ENCODE assay signal across 13 mouse cellular contexts in genomic region chr11:101003025-101003685, GRCm38 (mm10). TPM values are rescaled to one million over a fixed set of nuclear protein-coding genes. Genes with fewer than 3 reads are reported as not detected.
DNase-seq lines count a peak whose midpoint lies in the region; ATAC-seq and TF ChIP-seq lines count a peak whose summit lies in the region.
"Had no signal": no experiment of that assay in that cellular context is flagged by ENCODE, and none has a peak within 500 bp of the region (broad histone marks: within the 10 kb centered on the region; RNA-seq: fewer than 3 reads in every experiment).

No protein-coding gene starts in this region.

- no peaks in the 10 kb centered on the region for H3K36me3 ChIP-seq in ES-E14 (ENCODE audit: control insufficient read depth, insufficient read depth, low read length, poor library complexity, severe bottlenecking)
- no peaks in the 10 kb centered on the region for H3K36me3 ChIP-seq in intestine, postnatal 0 days (ENCODE audit: control insufficient read depth, insufficient read depth)
- H3K36me3 ChIP-seq in forebrain, embryonic 14.5 days (ENCODE audit: control insufficient read depth, insufficient read depth, low read length) = no peaks in the 10 kb centered on the region
- no peaks in the 10 kb centered on the region for H3K36me3 ChIP-seq in heart, adult 2 months (ENCODE audit: control insufficient read depth, insufficient read depth, low read length)
- H3K36me3 ChIP-seq: forebrain, embryonic 10.5 days had no signal

- H3K9ac ChIP-seq in ES-E14 (ENCODE audit: insufficient read depth, low read depth, low read length, poor library complexity, severe bottlenecking) = no peak overlapping the region
- no peak overlapping the region for H3K9ac ChIP-seq in intestine, postnatal 0 days (ENCODE audit: low read depth, low read length)
- H3K9ac ChIP-seq in forebrain, embryonic 14.5 days (ENCODE audit: low read length) = no peak overlapping the region
- no peak overlapping the region for H3K9ac ChIP-seq in heart, adult 2 months (ENCODE audit: low read depth, low read length)

- WGBS in intestine, postnatal 0 days = 35% methylated on average over 3 of the region's 3 CpGs
- WGBS in forebrain, embryonic 14.5 days = 34% methylated on average over 3 of the region's 3 CpGs
- 43% methylated on average over 3 of the region's 3 CpGs for WGBS in heart, adult 2 months

- no peak overlapping the region for H3K27ac ChIP-seq in ES-E14 (ENCODE audit: insufficient read depth, low read depth, low read length, poor library complexity, severe bottlenecking)
- H3K27ac ChIP-seq in intestine, postnatal 0 days (ENCODE audit: low read depth, low read length) = no peak overlapping the region
- H3K27ac ChIP-seq in forebrain, embryonic 14.5 days (ENCODE audit: low read depth, low read length) = no peak overlapping the region
- no peak overlapping the region for H3K27ac ChIP-seq in heart, adult 2 months
- H3K27ac ChIP-seq: forebrain, embryonic 10.5 days had no signal

- H3K27me3 ChIP-seq in intestine, postnatal 0 days (replicated peaks; ENCODE audit: control insufficient read depth, insufficient read depth, low read length) = no peaks in the 10 kb centered on the region
- H3K27me3 ChIP-seq in forebrain, embryonic 14.5 days (replicated peaks; ENCODE audit: control insufficient read depth, insufficient read depth, low read length) = 0 out of 2 replicates have a peak, but pooled peaks cover 3% of the 10 kb centered on the region
- H3K27me3 ChIP-seq in heart, adult 2 months (ENCODE audit: control insufficient read depth, insufficient read depth, low read length) = no peaks in the 10 kb centered on the region

- ATAC-seq in intestine, postnatal 0 days = peak; percentile 47; the same call in 1 of the 2 replicates
- no peak for ATAC-seq in forebrain, embryonic 14.5 days

- peaks cover 0 to 20% of the 10 kb centered on the region in 2 experiments; a peak in 3 of 4 replicates for H3K4me1 ChIP-seq in ES-E14 (ENCODE audit: control insufficient read depth in 2 of 2, insufficient read depth in 2 of 2, low read length in 2 of 2, poor library complexity in 1 of 2)
- no peaks in the 10 kb centered on the region for H3K4me1 ChIP-seq in intestine, postnatal 0 days (replicated peaks; ENCODE audit: control insufficient read depth, insufficient read depth, low read length)
- H3K4me1 ChIP-seq in forebrain, embryonic 14.5 days (ENCODE audit: control insufficient read depth, insufficient read depth, low read length) = no peaks in the 10 kb centered on the region
- no peaks in the 10 kb centered on the region for H3K4me1 ChIP-seq in heart, adult 2 months (ENCODE audit: control insufficient read depth, insufficient read depth, low read length)
- H3K4me1 ChIP-seq: forebrain, embryonic 10.5 days had no signal

- intact Hi-C loops in heart, adult 2 months (cut with DNase I) = no loop called here

- no peak overlapping the region for H3K4me3 ChIP-seq in ES-E14 (ENCODE audit: insufficient read depth in 1 of 2, low read depth in 1 of 2, low read length in 2 of 2, poor library complexity in 1 of 2, severe bottlenecking in 1 of 2)
- no peak overlapping the region for H3K4me3 ChIP-seq in intestine, postnatal 0 days (ENCODE audit: low read depth, low read length)
- H3K4me3 ChIP-seq in forebrain, embryonic 14.5 days (ENCODE audit: low read depth, low read length) = no peak overlapping the region
- H3K4me3 ChIP-seq in heart, adult 2 months = no peak overlapping the region
- H3K4me3 ChIP-seq: forebrain, embryonic 10.5 days had no signal

- no peaks in the 10 kb centered on the region for H3K79me2 ChIP-seq in heart, adult 2 months (replicated peaks; ENCODE audit: control insufficient read depth, insufficient read depth, low read length)

- DNase-seq in 3134 (ENCODE audit: extremely low read depth, insufficient read length, low spot score) (peak; percentile 42), ES-E14 (ENCODE audit: low read depth, low spot score) (no peak)
- peak; percentile 26 for DNase-seq in lung, postnatal 14 days
- DNase-seq in frontal cortex, postnatal 36 days (ENCODE audit: low spot score in 2 of 2) = no peak
- no peak for DNase-seq in forebrain, embryonic 14.5 days (ENCODE audit: low spot score)
- no peak for DNase-seq in heart, adult 2 months
- no peak for DNase-seq in cerebellum, adult 18-20 months
- DNase-seq: adrenal gland, postnatal 25 days; cerebellum, postnatal 14 days; layer of hippocampus, postnatal 36 days had no signal

- H3K9me3 ChIP-seq in ES-E14 (ENCODE audit: control insufficient read depth, insufficient read depth, low read depth, low read length) = no peaks in the 10 kb centered on the region
- no peaks in the 10 kb centered on the region for H3K9me3 ChIP-seq in intestine, postnatal 0 days (ENCODE audit: control insufficient read depth)
- H3K9me3 ChIP-seq in forebrain, embryonic 14.5 days (replicated peaks; ENCODE audit: control insufficient read depth, low read length) = no peaks in the 10 kb centered on the region
- H3K9me3 ChIP-seq: forebrain, embryonic 10.5 days had no signal

- TF ChIP-seq CTCF in intestine, postnatal 0 days (IDR thresholded peaks at IDR 0.05; ENCODE audit: low read depth) = no peak
- TF ChIP-seq CTCF in heart, adult 2 months (IDR thresholded peaks at IDR 0.05) = no peak

- TF ChIP-seq EP300 in heart, adult 2 months (IDR thresholded peaks at IDR 0.05; ENCODE audit: insufficient read depth, low read depth, low read length) = no peak

- in situ Hi-C loops in ES-E14 (cut with MboI; ENCODE audit: low sequenced_read_pairs in 2 of 2, unreplicated experiment in 2 of 2) = no loop called here

- H3K4me2 ChIP-seq in intestine, postnatal 0 days (replicated peaks; ENCODE audit: low read depth) = no peak overlapping the region
- H3K4me2 ChIP-seq in forebrain, embryonic 14.5 days (ENCODE audit: low read length) = no peak overlapping the region
- H3K4me2 ChIP-seq: liver, embryonic 11.5 days had no signal

- TF ChIP-seq POLR2A in heart, adult 2 months (IDR thresholded peaks at IDR 0.05; ENCODE audit: insufficient read depth, low read depth, low read length) = no peak

TF ChIP-seq in ES-E14, 5 proteins besides CTCF, POLR2A, EP300 and RAD21:
- TF ChIP-seq CHD2 (IDR thresholded peaks at IDR 0.05; ENCODE audit: low read depth, low read length) (no peak), ZNF384 (IDR thresholded peaks at IDR 0.05; ENCODE audit: low read depth, low read length) (peak; percentile 79)

RNA-seq across cellular contexts. Expression of gene Atp6v0a1, which starts 6.1 kb away (rescaled TPM):
- 38.1 and 43.4 TPM in 2 replicates for total RNA-seq in ES-E14 (2012; rRNA removed)
- polyA plus RNA-seq in intestine, postnatal 0 days (2015; fragmentation: Nextera tagmentation; extraction: Ambion mirVana) = 62.1 and 67.2 TPM in 2 replicates
- 50.2 and 74.4 TPM in 2 replicates for polyA plus RNA-seq in forebrain, embryonic 14.5 days (2014; fragmentation: Nextera tagmentation; extraction: Ambion mirVana)
- total RNA-seq in heart, adult 2 months (2021) = 10 to 100 TPM; 89.6 to 92.6 TPM
- 77.4 and 85.9 TPM in 2 replicates for polyA plus RNA-seq in heart, adult 2 months (2012; rRNA removed)

RNA-seq across cellular contexts. Expression of gene Cavin1, which starts 32.5 kb away (rescaled TPM):
- total RNA-seq in ES-E14 (2012; rRNA removed) = 16.4 and 30.7 TPM in 2 replicates
- 191 and 207 TPM in 2 replicates for polyA plus RNA-seq in intestine, postnatal 0 days (2015; fragmentation: Nextera tagmentation; extraction: Ambion mirVana)
- 15.6 and 21.1 TPM in 2 replicates for polyA plus RNA-seq in forebrain, embryonic 14.5 days (2014; fragmentation: Nextera tagmentation; extraction: Ambion mirVana)
- 100 to 1,000 TPM; 219 to 225 TPM for total RNA-seq in heart, adult 2 months (2021)
- polyA plus RNA-seq in heart, adult 2 months (2012; rRNA removed) = 114 and 135 TPM in 2 replicates

Comparison
In these comparisons a context has a peak if more than half of its experiments do, and no peak if none do; other contexts are left out.
1. DNase-seq: peak in 3134 (single experiment) and lung, postnatal 14 days (single experiment); none in ES-E14 (single experiment), frontal cortex, postnatal 36 days (0 of 2), forebrain, embryonic 14.5 days (single experiment), heart, adult 2 months (0 of 2) and cerebellum, adult 18-20 months (0 of 2).